Mouse (Mus musculus) lung, postnatal 0 days (tissue): ENCODE measurements around the gene Raet1e.
"Not testable (repeated sequence)": the region's sequence is repeated elsewhere in the genome, so short reads cannot be mapped to it uniquely, and the experiment has no call there.

Experiments
- CTCF ChIP-seq: IDR thresholded peaks from 2 replicates; pipeline ENCODE4 v1.5.1; 2016; ENCODE audit warnings: antibody characterized with exemption, mild to moderate bottlenecking
- EP300 ChIP-seq: IDR thresholded peaks from 2 replicates; pipeline ENCODE4 v1.6.1; 2016; ENCODE audit warnings: antibody characterized with exemption, mild to moderate bottlenecking, control low read depth

DNA sequence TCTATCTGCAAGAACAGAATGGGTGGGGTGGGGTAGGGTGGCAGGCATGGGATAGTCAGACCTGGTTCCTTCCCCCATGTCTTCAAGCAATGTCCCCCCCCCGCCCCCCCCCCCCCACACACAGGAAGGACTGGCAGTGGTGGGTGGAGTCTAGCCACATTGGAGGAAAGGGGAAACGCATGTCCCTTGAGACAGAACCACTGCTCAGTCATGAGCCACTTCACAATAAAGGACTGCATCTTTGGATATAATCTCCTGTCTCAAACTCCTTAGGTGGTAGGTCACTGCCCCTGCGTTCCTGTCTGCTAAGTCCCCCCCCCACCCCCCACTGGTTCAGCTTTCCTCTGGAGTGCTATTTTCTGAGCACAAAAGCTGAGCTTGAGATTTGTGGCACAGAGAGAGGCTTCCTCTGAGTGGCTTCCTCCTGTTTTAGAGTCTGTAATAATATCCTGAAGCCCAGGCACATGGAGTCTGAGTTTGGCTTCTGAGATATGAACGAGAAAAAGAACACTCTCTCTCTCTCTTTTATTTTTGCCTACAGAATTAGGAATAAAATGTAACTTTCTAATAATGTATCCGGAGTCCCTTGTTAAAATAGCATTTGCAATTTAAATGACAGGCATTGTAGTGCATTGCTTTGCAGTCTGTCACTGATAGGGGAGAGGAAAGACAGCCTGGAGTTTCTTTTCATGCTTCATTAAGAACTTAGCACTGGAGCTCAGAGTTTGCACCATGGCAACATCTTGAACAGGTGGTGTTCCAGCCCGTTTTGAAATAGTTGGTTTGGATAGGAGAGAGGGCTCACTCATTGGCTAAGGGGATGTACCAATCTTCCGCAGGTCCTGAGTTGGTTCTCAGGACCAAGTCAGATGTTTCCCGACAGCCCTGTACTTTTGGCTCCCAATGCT is 112.8 kb downstream of the Raet1e start:
- TF ChIP-seq CTCF, EP300: not testable (repeated sequence)
